Mouse (Mus musculus) CH12.LX (cell line): ENCODE measurements around the gene Gm28048. TPM values are rescaled to one million over a fixed set of nuclear protein-coding genes. Genes with fewer than 3 reads are reported as not detected.

ENCODE experiments used
- DNase-seq: peaks from one replicate; pipeline ENCODE4 v3.0.0-alpha.2; 2013; ENCODE audit errors: extremely low read depth
- H3K27ac ChIP-seq: 2 replicates; pipeline ENCODE4 v1.5.1; 2012; ENCODE audit warnings: low read depth, mild to moderate bottlenecking, control low read depth, moderate library complexity; ENCODE audit not compliant: insufficient read depth
- H3K27me3 ChIP-seq: replicated peaks from 2 replicates; pipeline ENCODE3; 2012; ENCODE audit warnings: inconsistent platforms
- H3K36me3 ChIP-seq, 2 experiments: replicated peaks in 1 of 2; 2 replicates each; pipeline versions ENCODE3 to v1.6.1; 2012; ENCODE audit warnings: inconsistent platforms in 1 of 2, low read length in 1 of 2, mild to moderate bottlenecking in 1 of 2, mixed read lengths in 1 of 2, moderate library complexity in 1 of 2; ENCODE audit not compliant: control insufficient read depth in 1 of 2, insufficient read depth in 1 of 2
- H3K4me1 ChIP-seq, 2 experiments: 2 replicates each; pipeline ENCODE4 v1.6.1; 2012; ENCODE audit warnings: inconsistent platforms in 1 of 2, moderate library complexity in 1 of 2; ENCODE audit not compliant: insufficient read depth in 2 of 2, control insufficient read depth in 1 of 2
- H3K4me2 ChIP-seq: 2 replicates; pipeline ENCODE4 v1.6.1; 2012; ENCODE audit warnings: low read depth, mild to moderate bottlenecking, control low read depth; ENCODE audit not compliant: poor library complexity, insufficient read depth, severe bottlenecking
- H3K4me3 ChIP-seq, 3 experiments: fragments of 150-350 bp in 1 of 3; sonication (generic) in 1 of 3; replicated peaks in 1 of 3; 2 replicates each; pipeline versions ENCODE3 to v1.5.1; 2011 to 2012; ENCODE audit warnings: low read depth in 2 of 3, low read length in 2 of 3, mild to moderate bottlenecking in 2 of 3, moderate library complexity in 2 of 3, control low read depth in 1 of 3, improper control_type of control experiment in 1 of 3, inconsistent platforms in 1 of 3, mixed read lengths in 1 of 3; ENCODE audit not compliant: poor library complexity in 1 of 3
- H3K79me2 ChIP-seq: replicated peaks from 2 replicates; pipeline ENCODE4 v1.6.1; 2012; ENCODE audit warnings: mild to moderate bottlenecking, moderate library complexity; ENCODE audit not compliant: control insufficient read depth, poor library complexity, insufficient read depth, severe bottlenecking; ENCODE audit errors: extremely low read depth
- H3K9ac ChIP-seq: 2 replicates; pipeline ENCODE4 v1.6.1; 2012; ENCODE audit warnings: low read depth, mild to moderate bottlenecking, control low read depth, moderate library complexity; ENCODE audit not compliant: insufficient read depth
- H3K9me3 ChIP-seq: replicated peaks from 2 replicates; pipeline ENCODE3; 2012; ENCODE audit warnings: low read length, inconsistent platforms, mixed read lengths
- E2F4 ChIP-seq: IDR thresholded peaks from 2 replicates; pipeline ENCODE4 v1.6.1; 2011; ENCODE audit warnings: low read depth, low read length, improper control_type of control experiment; ENCODE audit not compliant: insufficient replicate concordance
- EP300 ChIP-seq: IDR thresholded peaks from 2 replicates; pipeline ENCODE4 v1.6.1; 2011; ENCODE audit warnings: low read length, improper control_type of control experiment
- ETS1 ChIP-seq: conservative IDR thresholded peaks from 2 replicates; pipeline ENCODE4 v1.6.1; 2012; ENCODE audit warnings: low read depth, mild to moderate bottlenecking, inconsistent platforms, low read length, improper control_type of control experiment, moderate library complexity
- HCFC1 ChIP-seq: IDR thresholded peaks from 2 replicates; pipeline ENCODE4 v1.6.1; 2012; ENCODE audit warnings: low read depth, mild to moderate bottlenecking, inconsistent platforms, low read length, improper control_type of control experiment
- KAT2A ChIP-seq: IDR thresholded peaks from 2 replicates; pipeline ENCODE4 v1.6.1; 2012; ENCODE audit warnings: low read length, improper control_type of control experiment, inconsistent platforms; ENCODE audit not compliant: insufficient replicate concordance
- MAFK ChIP-seq: IDR thresholded peaks from 2 replicates; pipeline ENCODE4 v1.6.1; 2011; ENCODE audit warnings: low read length, improper control_type of control experiment; ENCODE audit not compliant: insufficient replicate concordance
- NELFE ChIP-seq: IDR thresholded peaks from 2 replicates; pipeline ENCODE4 v1.6.1; 2011; ENCODE audit warnings: low read depth, low read length, improper control_type of control experiment
- NRF1 ChIP-seq: IDR thresholded peaks from 2 replicates; pipeline ENCODE4 v1.6.1; 2014; ENCODE audit warnings: low read depth, mild to moderate bottlenecking, inconsistent platforms, low read length, improper control_type of control experiment, moderate library complexity
- POLR2A ChIP-seq: IDR thresholded peaks from 2 replicates; pipeline ENCODE4 v1.6.1; 2011; ENCODE audit warnings: low read depth, mild to moderate bottlenecking, improper control_type of control experiment, low read length
- POLR2AphosphoS2 ChIP-seq: IDR thresholded peaks from 2 replicates; pipeline ENCODE4 v1.6.1; 2011; ENCODE audit warnings: low read depth, low read length, improper control_type of control experiment
- RAD21 ChIP-seq: IDR thresholded peaks from 2 replicates; pipeline ENCODE4 v1.6.1; 2011; ENCODE audit warnings: low read depth, mild to moderate bottlenecking, low read length, improper control_type of control experiment, moderate library complexity
- SIN3A ChIP-seq: IDR thresholded peaks from 2 replicates; pipeline ENCODE4 v1.6.1; 2012; ENCODE audit warnings: low read length, improper control_type of control experiment, inconsistent platforms
- TBP ChIP-seq: conservative IDR thresholded peaks from 2 replicates; pipeline ENCODE4 v1.6.1; 2011; ENCODE audit warnings: low read depth, low read length, improper control_type of control experiment
- UBTF ChIP-seq: IDR thresholded peaks from 2 replicates; pipeline ENCODE4 v1.6.1; 2012; ENCODE audit warnings: low read depth, mild to moderate bottlenecking, inconsistent platforms, low read length, improper control_type of control experiment, moderate library complexity
- USF2 ChIP-seq: conservative IDR thresholded peaks from 2 replicates; pipeline ENCODE4 v1.6.1; 2011; ENCODE audit warnings: low read depth, low read length, improper control_type of control experiment
- ZC3H11A ChIP-seq: IDR thresholded peaks from 2 replicates; pipeline ENCODE4 v1.6.1; 2012; ENCODE audit warnings: low read depth, mild to moderate bottlenecking, inconsistent platforms, low read length, improper control_type of control experiment
- ZKSCAN1 ChIP-seq: IDR thresholded peaks from 2 replicates; pipeline ENCODE4 v1.6.1; 2012; ENCODE audit warnings: low read depth, inconsistent platforms, low read length, improper control_type of control experiment, borderline replicate concordance
- dilution Hi-C: fragments of 300-500 bp; cut with MboI; formaldehyde crosslinking; loops from 2 replicates; pipeline ENCODE4 v1.14.3; 2020; ENCODE audit warnings: low sequenced_read_pairs; ENCODE audit not compliant: extremely low pct_unique_long_range_greater_than_20kb, extremely low pct_ligation_motif_present
- in situ Hi-C: fragments of 300-500 bp; cut with MboI; formaldehyde crosslinking; loops from 3 replicates; pipeline ENCODE4 v1.14.3; 2019; ENCODE audit warnings: low sequenced_read_pairs, low pct_ligation_motif_present, low pct_unique_long_range_greater_than_20kb, mixed read lengths
- polyA plus RNA-seq: library from polyadenylated mRNA; unstranded; fragments of >175 nt; gene quantifications from 2 replicates; pipeline ENCODE4 v1.2.1, GENCODE M21; 2012; ENCODE audit warnings: low read depth; ENCODE audit not compliant: insufficient read length
- total RNA-seq, 2 experiments: library from RNA; depleted of rRNA; stranded (reverse); fragments of 300-350 nt in 1 of 2; fragments of >200 nt in 1 of 2; gene quantifications; 2 replicates each; pipeline ENCODE4 v1.2.3; 2012 to 2014

Gene Gm28048
- total and polyA plus RNA-seq, 3 experiments, result 32.6 to 93.3 (median 59.5) TPM

- peaks cover 23 to 74% of the 10 kb centered on the region in 2 experiments for H3K4me1 ChIP-seq
- in situ Hi-C loops (no loop called here), dilution Hi-C loops (no loop called here)
- TF ChIP-seq MAFK (no peak), TBP (peak; percentile 76; the same call in 1 of the 2 replicates)
- no peak overlapping the region for H3K9ac ChIP-seq
- no peaks in the 10 kb centered on the region for H3K79me2 ChIP-seq
- H3K27ac ChIP-seq, result no peak overlapping the region
- no peaks in the 10 kb centered on the region for H3K9me3 ChIP-seq
- H3K4me2 ChIP-seq, result no peak overlapping the region
- DNase-seq, result no peak
- H3K27me3 ChIP-seq, result no peaks in the 10 kb centered on the region
- peaks cover 0 to 1% of the 10 kb centered on the region in 2 experiments for H3K36me3 ChIP-seq
- no peak overlapping the region for H3K4me3 ChIP-seq
These were observed 105.1 kb downstream of the Gm28048 start for GRCm38 (mm10) chr11:22876680-22877330.

GRCm38 (mm10) chr11:22875279-22875678, 106.6 kb downstream of the Gm28048 start:
- TF ChIP-seq RAD21, result no peak
- no peak for TF ChIP-seq EP300
- TF ChIP-seq NELFE, result no peak
- TF ChIP-seq SIN3A, result no peak
- dilution Hi-C loops (no loop called here), in situ Hi-C loops (no loop called here)
- H3K9me3 ChIP-seq, result no peaks in the 10 kb centered on the region
- DNase-seq, result no peak
- H3K4me1 ChIP-seq, result peaks cover 26 to 73% of the 10 kb centered on the region in 2 experiments
- no peaks in the 10 kb centered on the region for H3K79me2 ChIP-seq
- H3K27me3 ChIP-seq, result no peaks in the 10 kb centered on the region
- H3K9ac ChIP-seq, result no peak overlapping the region
- H3K36me3 ChIP-seq, result peaks cover 0 to 1% of the 10 kb centered on the region in 2 experiments
- no peak overlapping the region for H3K27ac ChIP-seq
- H3K4me3 ChIP-seq, result no peak overlapping the region
- H3K4me2 ChIP-seq, result no peak overlapping the region

GRCm38 (mm10) chr11:22874747-22875146, 107.1 kb downstream of the Gm28048 start:
- Histone ChIP-seq H3K27me3 (no peaks in the 10 kb centered on the region), H3K36me3 (peaks cover 0 to 1% of the 10 kb centered on the region in 2 experiments), H3K27ac (no peak overlapping the region), H3K4me2 (no peak overlapping the region), H3K4me3 (no peak overlapping the region), H3K9ac (no peak overlapping the region), H3K79me2 (no peaks in the 10 kb centered on the region), H3K4me1 (peaks cover 23 to 72% of the 10 kb centered on the region in 2 experiments), H3K9me3 (no peaks in the 10 kb centered on the region)
- in situ Hi-C loops (no loop called here), dilution Hi-C loops (no loop called here)
- no peak for TF ChIP-seq HCFC1
- TF ChIP-seq UBTF, result no peak
- no peak for TF ChIP-seq ZC3H11A
- TF ChIP-seq E2F4, result no peak
- no peak for TF ChIP-seq POLR2A
- no peak for TF ChIP-seq ZKSCAN1
- no peak for TF ChIP-seq RAD21
- no peak for TF ChIP-seq ETS1
- no peak for TF ChIP-seq KAT2A
- no peak for TF ChIP-seq NRF1
- TF ChIP-seq POLR2AphosphoS2, result no peak
- TF ChIP-seq USF2, result no peak
- no peak for DNase-seq
